9 mouse cellular contexts compared by ENCODE assay signal in the genomic region with DNA sequence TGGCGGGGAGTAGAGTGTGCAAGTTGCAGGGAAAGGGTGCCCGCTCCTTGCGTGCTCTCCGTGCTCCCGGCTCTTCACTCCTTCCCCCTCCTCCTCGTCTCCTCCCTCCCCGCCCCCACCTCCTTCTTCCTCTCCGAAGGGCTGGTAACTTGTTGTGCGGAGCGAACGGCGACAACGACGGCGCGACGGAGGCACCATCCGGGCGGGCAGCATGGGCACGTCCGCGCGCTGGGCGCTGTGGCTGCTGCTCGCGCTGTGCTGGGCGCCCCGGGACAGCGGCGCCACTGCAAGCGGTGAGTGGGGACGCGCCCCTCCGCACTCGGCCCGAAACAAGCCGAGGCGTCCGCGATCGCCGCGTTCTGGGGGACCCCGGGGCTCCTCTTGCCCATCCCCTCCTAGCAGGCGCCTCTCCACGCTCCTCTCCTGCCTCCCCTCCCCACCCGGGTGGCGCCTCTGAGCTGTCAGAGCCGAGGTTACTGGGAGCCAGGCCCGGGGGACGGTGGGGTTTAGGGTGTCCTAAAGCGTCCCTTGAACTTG. TPM values are rescaled to one million over a fixed set of nuclear protein-coding genes. Genes with fewer than 3 reads are reported as not detected.
DNase-seq lines count a peak whose midpoint lies in the region; ATAC-seq and TF ChIP-seq lines count a peak whose summit lies in the region.
"Had no signal": no experiment of that assay in that cellular context is flagged by ENCODE, and none has a peak within 500 bp of the region (broad histone marks: within the 10 kb centered on the region; RNA-seq: fewer than 3 reads in every experiment).

No protein-coding gene starts in this region.

- H3K9ac ChIP-seq in embryonic facial prominence, embryonic 15.5 days: peak overlapping the region; percentile 66
- peak overlapping the region; percentile 77 for H3K9ac ChIP-seq in heart, embryonic 11.5 days (ENCODE audit: low read depth, low read length)
- H3K9ac ChIP-seq in kidney, embryonic 16.5 days (replicated peaks; ENCODE audit: low read length): peak overlapping the region; percentile 83
- peak overlapping the region; percentile 50 for H3K9ac ChIP-seq in liver, embryonic 11.5 days (ENCODE audit: low read depth, low read length)
- peak overlapping the region; percentile 73 for H3K9ac ChIP-seq in neural tube, embryonic 11.5 days (ENCODE audit: low read length)

- H3K4me3 ChIP-seq in testis, adult 2 months (ENCODE audit: control insufficient read depth, low read depth, low read length): peak overlapping the region; percentile 23
- H3K4me3 ChIP-seq in embryonic facial prominence, embryonic 15.5 days (replicated peaks): peak overlapping the region; percentile 72
- H3K4me3 ChIP-seq in heart, embryonic 11.5 days (ENCODE audit: low read depth, low read length): peak overlapping the region; percentile 77
- H3K4me3 ChIP-seq in kidney, embryonic 16.5 days (ENCODE audit: low read length): peak overlapping the region; percentile 74
- peak overlapping the region; percentile 63 for H3K4me3 ChIP-seq in liver, embryonic 11.5 days (ENCODE audit: low read depth, low read length)
- H3K4me3 ChIP-seq in neural tube, embryonic 11.5 days (ENCODE audit: low read depth, low read length): peak overlapping the region; percentile 80

- peaks cover 14% of the 10 kb centered on the region for H3K4me1 ChIP-seq in testis, adult 2 months (ENCODE audit: control insufficient read depth, insufficient read depth, low read length)
- H3K4me1 ChIP-seq in embryonic facial prominence, embryonic 15.5 days: peaks cover 24% of the 10 kb centered on the region
- no peaks in the 10 kb centered on the region for H3K4me1 ChIP-seq in heart, embryonic 11.5 days (ENCODE audit: control insufficient read depth, insufficient read depth, low read length)
- peaks cover 21% of the 10 kb centered on the region; the same call in 1 of the 2 replicates for H3K4me1 ChIP-seq in kidney, embryonic 16.5 days (ENCODE audit: insufficient read depth, low read length)
- H3K4me1 ChIP-seq in liver, embryonic 11.5 days (replicated peaks; ENCODE audit: control insufficient read depth, insufficient read depth, low read length): peaks cover 2% of the 10 kb centered on the region
- no peaks in the 10 kb centered on the region for H3K4me1 ChIP-seq in neural tube, embryonic 11.5 days (ENCODE audit: control insufficient read depth, insufficient read depth, low read length)

- no peaks in the 10 kb centered on the region for H3K9me3 ChIP-seq in embryonic facial prominence, embryonic 15.5 days (replicated peaks)
- no peaks in the 10 kb centered on the region for H3K9me3 ChIP-seq in heart, embryonic 11.5 days (replicated peaks; ENCODE audit: control insufficient read depth, low read length)
- H3K9me3 ChIP-seq in kidney, embryonic 16.5 days (ENCODE audit: low read length): no peaks in the 10 kb centered on the region
- no peaks in the 10 kb centered on the region for H3K9me3 ChIP-seq in liver, embryonic 11.5 days (ENCODE audit: control insufficient read depth, low read length)
- H3K9me3 ChIP-seq in neural tube, embryonic 11.5 days (ENCODE audit: control insufficient read depth, low read length): no peaks in the 10 kb centered on the region

- no peaks in the 10 kb centered on the region for H3K27me3 ChIP-seq in testis, adult 2 months (ENCODE audit: control insufficient read depth, insufficient read depth, low read length)
- H3K27me3 ChIP-seq in embryonic facial prominence, embryonic 15.5 days: peaks cover 8% of the 10 kb centered on the region; the same call in 1 of the 2 replicates
- peaks cover 16% of the 10 kb centered on the region; the same call in 1 of the 2 replicates for H3K27me3 ChIP-seq in heart, embryonic 11.5 days (ENCODE audit: control insufficient read depth, insufficient read depth, low read length)
- peaks cover 3% of the 10 kb centered on the region; the same call in 1 of the 2 replicates for H3K27me3 ChIP-seq in kidney, embryonic 16.5 days (ENCODE audit: insufficient read depth, low read length)
- peaks cover 48% of the 10 kb centered on the region for H3K27me3 ChIP-seq in liver, embryonic 11.5 days (replicated peaks; ENCODE audit: control insufficient read depth, insufficient read depth, low read length)
- H3K27me3 ChIP-seq in neural tube, embryonic 11.5 days (ENCODE audit: control insufficient read depth, insufficient read depth, low read length): no peaks in the 10 kb centered on the region
- H3K27me3 ChIP-seq: CH12.LX had no signal

- H3K36me3 ChIP-seq in testis, adult 2 months (ENCODE audit: control insufficient read depth, insufficient read depth, low read length): no peaks in the 10 kb centered on the region
- no peaks in the 10 kb centered on the region for H3K36me3 ChIP-seq in embryonic facial prominence, embryonic 15.5 days
- H3K36me3 ChIP-seq in heart, embryonic 11.5 days (ENCODE audit: control insufficient read depth, insufficient read depth, low read length): no peaks in the 10 kb centered on the region
- H3K36me3 ChIP-seq in kidney, embryonic 16.5 days (ENCODE audit: insufficient read depth, low read length): no peaks in the 10 kb centered on the region
- H3K36me3 ChIP-seq in liver, embryonic 11.5 days (ENCODE audit: control insufficient read depth, insufficient read depth, low read length): no peaks in the 10 kb centered on the region
- H3K36me3 ChIP-seq in neural tube, embryonic 11.5 days (ENCODE audit: control insufficient read depth, insufficient read depth, low read length): no peaks in the 10 kb centered on the region

- DNase-seq in testis, postnatal 14 days (ENCODE audit: low spot score): no peak
- peak; percentile 58 for DNase-seq in liver, embryonic 11.5 days (ENCODE audit: low spot score)
- DNase-seq in neural tube, embryonic 11.5 days (ENCODE audit: low spot score): peak; percentile 70
- DNase-seq in thymus, postnatal 25 days: peak; percentile 23

- 1% methylated on average over 42 of the region's 52 CpGs for WGBS in embryonic facial prominence, embryonic 15.5 days
- WGBS in heart, embryonic 11.5 days (ENCODE audit: insufficient replicate concordance): under 1% methylated on average over 44 of the region's 52 CpGs
- 0% methylated on average over 52 of the region's 52 CpGs for WGBS in kidney, embryonic 16.5 days
- under 1% methylated on average over 50 of the region's 52 CpGs for WGBS in liver, embryonic 11.5 days
- under 1% methylated on average over 39 of the region's 52 CpGs for WGBS in neural tube, embryonic 11.5 days

- TF ChIP-seq POLR2A in testis, adult 2 months (IDR thresholded peaks at IDR 0.05; ENCODE audit: control insufficient read depth, low read depth, low read length): no peak

- H3K27ac ChIP-seq in testis, adult 2 months (ENCODE audit: control insufficient read depth, insufficient read depth, low read depth, low read length): no peak overlapping the region
- peak overlapping the region; percentile 71 for H3K27ac ChIP-seq in embryonic facial prominence, embryonic 15.5 days (replicated peaks)
- peak overlapping the region; percentile 77 for H3K27ac ChIP-seq in heart, embryonic 11.5 days (ENCODE audit: low read depth, low read length)
- peak overlapping the region; percentile 89 for H3K27ac ChIP-seq in kidney, embryonic 16.5 days (ENCODE audit: low read length)
- no peak overlapping the region for H3K27ac ChIP-seq in liver, embryonic 11.5 days (ENCODE audit: low read depth, low read length)
- peak overlapping the region; percentile 84 for H3K27ac ChIP-seq in neural tube, embryonic 11.5 days (ENCODE audit: low read depth, low read length)

- H3K4me2 ChIP-seq in embryonic facial prominence, embryonic 15.5 days (replicated peaks): peak overlapping the region; percentile 95
- peak overlapping the region; percentile 76 for H3K4me2 ChIP-seq in heart, embryonic 11.5 days
- peak overlapping the region; percentile 89 for H3K4me2 ChIP-seq in kidney, embryonic 16.5 days (replicated peaks; ENCODE audit: low read depth, low read length)
- H3K4me2 ChIP-seq in liver, embryonic 11.5 days: peak overlapping the region; percentile 68
- peak overlapping the region; percentile 80 for H3K4me2 ChIP-seq in neural tube, embryonic 11.5 days (ENCODE audit: low read depth)

- peak; percentile 61 for ATAC-seq in embryonic facial prominence, embryonic 15.5 days (ENCODE audit: insufficient number of reproducible peaks, low FRiP score, low TSS enrichment, low read depth)
- peak; percentile 67 for ATAC-seq in heart, embryonic 11.5 days (replicated peaks; ENCODE audit: insufficient number of reproducible peaks, low FRiP score, low TSS enrichment)
- peak; percentile 53 for ATAC-seq in kidney, embryonic 16.5 days (ENCODE audit: low FRiP score, low TSS enrichment)
- ATAC-seq in liver, embryonic 11.5 days (replicated peaks; ENCODE audit: low FRiP score): peak; percentile 32
- ATAC-seq in neural tube, embryonic 11.5 days (ENCODE audit: insufficient read depth, low FRiP score, low TSS enrichment): peak; percentile 56

- TF ChIP-seq CTCF in testis, adult 2 months (IDR thresholded peaks at IDR 0.05; ENCODE audit: control insufficient read depth, insufficient read depth, insufficient replicate concordance, low read depth, low read length): no peak

RNA-seq across cellular contexts. Expression of gene Vldlr, which starts 1.2 kb away (rescaled TPM):
- polyA plus RNA-seq in testis, adult 2 months (2012; rRNA removed): 0.28 and 0.53 TPM in 2 replicates
- polyA plus RNA-seq in embryonic facial prominence, embryonic 15.5 days (2015; fragmentation: Nextera tagmentation; extraction: Ambion mirVana): 15.0 and 15.8 TPM in 2 replicates
- polyA plus RNA-seq in heart, embryonic 11.5 days (2014; fragmentation: Nextera tagmentation; extraction: Ambion mirVana): 16.8 and 17.2 TPM in 2 replicates
- polyA plus RNA-seq in kidney, embryonic 16.5 days (2015; fragmentation: Nextera tagmentation; extraction: Ambion mirVana): 37.9 and 40.0 TPM in 2 replicates
- 5.6 and 6.1 TPM in 2 replicates for polyA plus RNA-seq in liver, embryonic 11.5 days (2014; fragmentation: Nextera tagmentation; extraction: Ambion mirVana)
- polyA plus RNA-seq in neural tube, embryonic 11.5 days (2014; fragmentation: Nextera tagmentation; extraction: Ambion mirVana): 12.2 and 14.3 TPM in 2 replicates

Comparison
In these comparisons a context has a peak if more than half of its experiments do, and no peak if none do; other contexts are left out.
1. H3K27ac ChIP-seq: peak in embryonic facial prominence, embryonic 15.5 days (single experiment), heart, embryonic 11.5 days (single experiment), kidney, embryonic 16.5 days (single experiment) and neural tube, embryonic 11.5 days (single experiment); none in testis, adult 2 months (single experiment) and liver, embryonic 11.5 days (single experiment).
2. H3K4me3 ChIP-seq: peak in every context shown above with its lines; median percentile 80 in neural tube, embryonic 11.5 days; 77 in heart, embryonic 11.5 days; 74 in kidney, embryonic 16.5 days; 72 in embryonic facial prominence, embryonic 15.5 days; 63 in liver, embryonic 11.5 days; 23 in testis, adult 2 months.
3. Peak in every context shown above with its lines, with median percentiles within 50 percentile points of each other: ATAC-seq, H3K4me2 ChIP-seq and H3K9ac ChIP-seq.